ENCODE assay signal across 13 mouse cellular contexts in the genomic region with DNA sequence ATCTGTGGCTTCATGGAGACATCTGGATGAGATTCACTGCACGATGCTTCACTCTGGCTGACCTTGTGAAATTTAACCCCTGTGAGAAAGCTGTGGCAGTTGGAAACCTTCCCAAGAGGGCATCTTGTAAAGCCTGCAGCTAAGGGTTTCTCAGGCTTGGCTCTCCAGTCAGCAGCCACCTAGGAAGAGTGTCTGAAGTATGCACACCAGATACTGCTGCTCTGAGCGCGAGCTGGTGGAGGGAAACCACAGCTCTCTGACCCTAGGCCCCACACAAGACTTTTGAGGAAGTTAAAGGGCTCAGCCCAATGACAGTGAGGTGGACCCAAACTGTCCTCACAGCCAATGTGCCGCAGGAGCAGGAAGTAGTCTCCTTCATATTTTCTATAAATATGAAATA.
DNase-seq lines count a peak whose midpoint lies in the region; ATAC-seq and TF ChIP-seq lines count a peak whose summit lies in the region.
"Had no signal": no experiment of that assay in that cellular context is flagged by ENCODE, and none has a peak within 500 bp of the region (broad histone marks: within the 10 kb centered on the region; RNA-seq: fewer than 3 reads in every experiment).

No protein-coding gene starts in this region.

- no peak overlapping the region for H3K9ac ChIP-seq in kidney, embryonic 15.5 days
- H3K9ac ChIP-seq in MEL (ENCODE audit: control insufficient read depth, low read depth, low read length, poor library complexity, severe bottlenecking), result no peak overlapping the region
- no peak overlapping the region for H3K9ac ChIP-seq in forebrain, embryonic 11.5 days (ENCODE audit: low read length)
- H3K9ac ChIP-seq: midbrain, embryonic 12.5 days had no signal

- H3K27me3 ChIP-seq in kidney, embryonic 15.5 days, result no peaks in the 10 kb centered on the region
- H3K27me3 ChIP-seq in MEL (ENCODE audit: control insufficient read depth in 1 of 2, insufficient read depth in 2 of 2, low read length in 2 of 2), result no peaks in the 10 kb centered on the region
- H3K27me3 ChIP-seq in forebrain, embryonic 11.5 days (ENCODE audit: control insufficient read depth, insufficient read depth, low read length), result no peaks in the 10 kb centered on the region

- peaks cover 15% of the 10 kb centered on the region for H3K4me1 ChIP-seq in kidney, embryonic 15.5 days
- H3K4me1 ChIP-seq in MEL (ENCODE audit: control insufficient read depth in 1 of 2, insufficient read depth in 2 of 2, low read length in 2 of 2), result peaks cover 8 to 21% of the 10 kb centered on the region in 2 experiments
- no peaks in the 10 kb centered on the region for H3K4me1 ChIP-seq in forebrain, embryonic 11.5 days (replicated peaks; ENCODE audit: control insufficient read depth, insufficient read depth, low read length)

- 22% methylated on average over 4 of the region's 4 CpGs for WGBS in kidney, embryonic 15.5 days
- WGBS in forebrain, embryonic 11.5 days, result 74% methylated on average over 4 of the region's 4 CpGs

- H3K79me2 ChIP-seq in MEL (ENCODE audit: control insufficient read depth, insufficient read depth, low read length, poor library complexity), result no peaks in the 10 kb centered on the region

- DNase-seq in kidney, adult 11 months, result no peak
- DNase-seq in MEL (ENCODE audit: low read depth, low spot score), result peak; percentile 69
- peak; percentile 23 for DNase-seq in embryo, embryonic 11.5 days (ENCODE audit: low read depth, low spot score)
- DNase-seq in lung, postnatal 4 days, result peak; percentile 39 to 45
- DNase-seq in forebrain, embryonic 11.5 days (ENCODE audit: low spot score), result no peak
- no peak for DNase-seq in adrenal gland, postnatal 10 days
- DNase-seq: cerebellum, adult 9-11 months; heart, adult 18-20 months; kidney, postnatal 14 days; thymus, postnatal 36 days had no signal

- no peak for TF ChIP-seq POLR2A in MEL (IDR thresholded peaks at IDR 0.05; ENCODE audit: control insufficient read depth in 1 of 2, insufficient read depth in 1 of 2, low read depth in 1 of 2, low read length in 2 of 2, poor library complexity in 1 of 2)

- H3K36me3 ChIP-seq in kidney, embryonic 15.5 days, result peaks cover 19% of the 10 kb centered on the region
- H3K36me3 ChIP-seq in MEL (ENCODE audit: control insufficient read depth in 1 of 2, insufficient read depth in 2 of 2, low read length in 2 of 2), result peaks cover 0 to 21% of the 10 kb centered on the region in 2 experiments; a peak in 2 of 4 replicates
- no peaks in the 10 kb centered on the region for H3K36me3 ChIP-seq in forebrain, embryonic 11.5 days (ENCODE audit: control insufficient read depth, insufficient read depth, low read length)
- H3K36me3 ChIP-seq: midbrain, embryonic 12.5 days had no signal

- H3K4me3 ChIP-seq in kidney, embryonic 15.5 days (replicated peaks), result no peak overlapping the region
- H3K4me3 ChIP-seq in MEL (ENCODE audit: control insufficient read depth in 1 of 2, insufficient read depth in 1 of 2, low read depth in 2 of 2, low read length in 2 of 2), result no peak overlapping the region
- no peak overlapping the region for H3K4me3 ChIP-seq in forebrain, embryonic 11.5 days (ENCODE audit: low read depth, low read length)
- H3K4me3 ChIP-seq: midbrain, embryonic 12.5 days had no signal

- TF ChIP-seq CTCF in MEL (IDR thresholded peaks at IDR 0.05 in 2 of 3, conservative IDR thresholded peaks at IDR 0.05 in 1 of 3; ENCODE audit: control insufficient read depth in 1 of 3, insufficient read depth in 1 of 3, low read depth in 2 of 3, low read length in 3 of 3, poor library complexity in 1 of 3, severe bottlenecking in 1 of 3), result no peak

- TF ChIP-seq RAD21 in MEL (IDR thresholded peaks at IDR 0.05; ENCODE audit: low read depth, low read length), result no peak

- peak; percentile 33; the same call in 1 of the 2 replicates for ATAC-seq in kidney, embryonic 15.5 days (replicated peaks; ENCODE audit: low FRiP score)
- no peak for ATAC-seq in forebrain, embryonic 11.5 days (replicated peaks; ENCODE audit: low FRiP score)
- no peak for ATAC-seq in frontal cortex, adult (ENCODE audit: low TSS enrichment)

- H3K27ac ChIP-seq in kidney, embryonic 15.5 days, result peak overlapping the region; percentile 37; the same call in 1 of the 2 replicates
- H3K27ac ChIP-seq in MEL (ENCODE audit: control insufficient read depth, low read depth, low read length), result no peak overlapping the region
- H3K27ac ChIP-seq in forebrain, embryonic 11.5 days (ENCODE audit: low read depth, low read length), result no peak overlapping the region
- H3K27ac ChIP-seq: midbrain, embryonic 12.5 days had no signal

- no peak overlapping the region for H3K4me2 ChIP-seq in kidney, embryonic 15.5 days
- no peak overlapping the region for H3K4me2 ChIP-seq in forebrain, embryonic 11.5 days (ENCODE audit: low read depth, low read length, severe bottlenecking)
- H3K4me2 ChIP-seq: midbrain, embryonic 12.5 days had no signal

- H3K9me3 ChIP-seq in kidney, embryonic 15.5 days (replicated peaks), result no peaks in the 10 kb centered on the region
- no peaks in the 10 kb centered on the region for H3K9me3 ChIP-seq in MEL (replicated peaks; ENCODE audit: insufficient read depth, low read length)
- no peaks in the 10 kb centered on the region for H3K9me3 ChIP-seq in forebrain, embryonic 11.5 days (ENCODE audit: control insufficient read depth, low read length)
- H3K9me3 ChIP-seq: midbrain, embryonic 12.5 days had no signal

- TF ChIP-seq EP300 in MEL (IDR thresholded peaks at IDR 0.05; ENCODE audit: low read depth in 1 of 2, low read length in 2 of 2), result no peak

TF ChIP-seq in MEL, 35 proteins besides CTCF, POLR2A, EP300 and RAD21:
- TF ChIP-seq E2F4 (IDR thresholded peaks at IDR 0.05; ENCODE audit: borderline replicate concordance, low read depth, low read length) (no peak), CHD1 (IDR thresholded peaks at IDR 0.05; ENCODE audit: low read depth, low read length) (no peak)

Comparison
In these comparisons a context has a peak if more than half of its experiments do, and no peak if none do; other contexts are left out.
1. DNase-seq: peak in MEL (single experiment), embryo, embryonic 11.5 days (single experiment) and lung, postnatal 4 days (2 of 2); none in kidney, adult 11 months (single experiment), forebrain, embryonic 11.5 days (single experiment) and adrenal gland, postnatal 10 days (single experiment).